Mouse (Mus musculus): ENCODE measurements around the gene Tmem184b. TPM values are rescaled to one million over a fixed set of nuclear protein-coding genes. Genes with fewer than 3 reads are reported as not detected.
A peak's percentile ranks its signal among the peaks of the same experiment; 100 is the strongest.

Tmem184b gene
- total RNA-seq, 2 experiments from 2014 or later: 10.4 to 33.3 TPM

GRCm38 (mm10) chr15:79400134-79400974 lies 3.0 kb downstream of the Tmem184b start:
- peak; percentile 33; the same call in 1 of the 2 replicates for ATAC-seq (ENCODE audit: poor library complexity, severe bottlenecking)

GRCm38 (mm10) chr15:79399231-79400052 lies 3.9 kb downstream of the Tmem184b start:
- no peak for ATAC-seq (ENCODE audit: poor library complexity, severe bottlenecking)

DNA sequence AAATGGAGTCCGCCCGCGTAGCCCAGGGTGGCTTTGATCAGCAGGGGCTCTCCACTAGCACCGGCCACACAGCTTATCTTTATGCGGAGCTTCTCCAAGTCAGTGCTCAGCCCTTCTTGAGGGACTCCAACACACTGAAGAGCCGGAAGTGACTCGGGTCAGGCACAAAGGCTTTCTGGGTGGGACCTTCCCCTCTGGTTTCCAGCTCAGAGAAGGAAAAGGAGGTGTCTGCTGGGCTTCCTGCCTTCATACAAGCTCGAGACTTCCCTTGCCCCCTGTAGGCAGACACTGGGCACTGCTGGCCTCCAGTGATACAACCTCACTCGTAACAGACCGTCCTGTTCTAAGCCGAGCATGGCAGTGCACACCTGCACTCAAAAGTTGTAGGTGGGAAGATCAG lies 6.6 kb downstream of the Tmem184b start:
- ATAC-seq (ENCODE audit: poor library complexity, severe bottlenecking): peak; percentile 66

GRCm38 (mm10) chr15:79395281-79395680 lies 8.1 kb downstream of the Tmem184b start:
- ATAC-seq (ENCODE audit: poor library complexity, severe bottlenecking): no peak

DNA sequence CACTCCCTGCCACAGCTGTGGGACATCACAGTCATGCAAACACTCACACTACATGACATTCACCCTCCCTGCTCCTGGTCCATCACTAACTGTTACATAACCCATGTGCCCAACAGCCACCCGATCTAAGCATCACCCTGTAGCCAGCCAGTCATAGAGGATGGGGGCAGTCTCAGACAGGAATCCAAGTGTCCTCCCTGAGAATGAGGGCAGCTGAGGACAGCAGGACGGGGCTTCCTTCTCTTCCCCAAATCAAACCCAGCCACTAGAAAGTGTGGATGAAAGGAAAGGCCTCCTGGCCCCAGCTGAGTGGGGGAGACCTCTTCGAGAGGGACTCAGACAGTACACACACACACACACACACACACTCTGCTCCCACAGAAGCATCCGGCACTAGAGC lies 8.5 kb downstream of the Tmem184b start:
- no peak for ATAC-seq (ENCODE audit: poor library complexity, severe bottlenecking)

- no peak for ATAC-seq (ENCODE audit: poor library complexity, severe bottlenecking)
Measured at GRCm38 (mm10) chr15:79393101-79393500, 10.3 kb downstream of the Tmem184b start.

DNA sequence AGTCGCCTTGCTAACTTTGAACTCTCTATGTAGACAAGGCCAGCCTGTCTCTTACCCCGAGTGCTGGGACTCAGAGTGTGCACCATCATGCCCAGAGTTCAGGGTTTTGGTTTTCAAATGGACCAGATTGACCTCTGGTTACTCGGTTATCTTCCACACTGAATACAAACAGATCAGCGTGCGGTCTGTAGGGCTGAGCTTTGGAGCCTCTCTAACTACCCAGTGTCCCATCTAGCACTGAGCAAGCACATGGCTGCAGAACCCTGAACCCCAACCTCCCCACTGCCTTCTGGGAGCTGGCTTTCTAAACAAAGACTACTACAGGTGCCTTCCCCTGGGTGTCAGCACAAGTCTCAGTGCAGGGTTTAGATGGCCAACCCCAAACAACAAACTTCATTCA lies 10.8 kb downstream of the Tmem184b start:
- no peak for ATAC-seq (ENCODE audit: poor library complexity, severe bottlenecking)

DNA sequence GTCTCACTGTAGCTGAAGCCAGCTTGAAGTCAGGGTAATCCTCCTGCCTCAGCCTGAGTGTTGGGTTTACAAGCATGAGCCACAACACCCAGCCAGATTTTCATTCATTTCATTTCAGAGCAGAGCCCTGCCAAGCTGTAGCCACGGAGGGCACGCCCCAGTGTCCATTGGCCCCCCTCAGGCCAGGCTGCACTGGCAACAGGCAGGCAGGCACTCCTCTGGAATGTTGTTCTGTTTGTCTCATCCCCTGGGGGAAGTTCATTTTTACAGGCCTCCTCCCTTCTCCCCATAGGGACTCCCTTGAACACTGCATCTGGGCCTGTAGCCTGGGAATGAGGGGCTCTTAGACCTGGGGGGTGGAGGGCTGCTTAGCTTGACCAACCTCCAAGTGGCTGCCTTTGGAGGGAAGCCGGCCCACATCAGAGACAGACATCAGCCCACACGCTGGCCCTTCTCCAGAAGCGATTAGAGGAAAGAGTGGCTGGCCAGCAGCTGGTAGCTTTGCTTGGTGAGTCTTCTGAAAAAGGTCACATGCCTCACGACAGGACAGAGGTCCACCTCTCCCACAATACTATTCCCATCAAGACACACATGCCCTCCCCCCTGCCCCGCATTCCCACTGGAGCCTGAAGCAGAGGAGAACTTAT lies 11.8 kb downstream of the Tmem184b start:
- no peak for ATAC-seq (ENCODE audit: poor library complexity, severe bottlenecking)

DNA sequence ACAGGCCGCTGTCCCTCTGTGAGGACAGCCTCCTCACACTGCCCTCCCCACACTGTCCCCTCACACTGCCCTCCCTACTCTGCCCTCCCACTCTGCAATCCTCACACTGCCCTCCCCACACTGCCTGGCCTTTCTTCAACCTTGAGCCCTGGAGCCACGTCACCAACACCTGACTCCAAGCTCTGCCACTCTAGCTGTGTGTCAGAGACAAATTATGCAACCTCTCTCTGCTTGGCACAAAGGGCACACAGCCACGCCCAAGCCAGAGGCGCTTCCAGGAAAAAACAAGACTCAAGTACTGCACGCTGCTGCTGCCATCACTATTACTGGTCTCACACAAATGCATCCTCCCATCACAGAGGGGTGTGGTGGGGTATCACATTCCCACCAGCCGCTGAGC lies 12.9 kb downstream of the Tmem184b start:
- peak; percentile 89 for ATAC-seq (ENCODE audit: poor library complexity, severe bottlenecking)

GRCm38 (mm10) chr15:79388171-79388570 lies 15.2 kb downstream of the Tmem184b start:
- ATAC-seq (ENCODE audit: poor library complexity, severe bottlenecking): no peak

DNA sequence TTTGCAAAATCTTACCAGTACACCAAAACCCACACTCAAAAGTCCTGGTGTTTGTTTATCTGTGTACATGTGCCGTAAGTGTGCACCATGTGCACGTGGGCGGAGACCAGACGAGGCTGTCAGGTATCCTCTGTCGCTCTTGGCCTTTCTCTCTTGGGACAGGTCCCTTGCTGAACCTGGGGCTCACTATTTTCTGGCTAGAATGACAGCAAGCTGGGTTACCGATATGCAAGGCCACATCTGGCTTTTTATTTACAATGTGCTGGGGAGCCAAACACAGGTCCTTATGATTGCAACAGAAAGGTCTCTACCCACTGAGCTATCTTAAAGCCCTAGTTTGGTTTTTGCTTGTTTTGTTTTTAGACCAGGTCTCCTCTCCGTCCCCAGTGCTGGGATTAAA lies 15.8 kb downstream of the Tmem184b start:
- ATAC-seq (ENCODE audit: poor library complexity, severe bottlenecking): no peak

DNA sequence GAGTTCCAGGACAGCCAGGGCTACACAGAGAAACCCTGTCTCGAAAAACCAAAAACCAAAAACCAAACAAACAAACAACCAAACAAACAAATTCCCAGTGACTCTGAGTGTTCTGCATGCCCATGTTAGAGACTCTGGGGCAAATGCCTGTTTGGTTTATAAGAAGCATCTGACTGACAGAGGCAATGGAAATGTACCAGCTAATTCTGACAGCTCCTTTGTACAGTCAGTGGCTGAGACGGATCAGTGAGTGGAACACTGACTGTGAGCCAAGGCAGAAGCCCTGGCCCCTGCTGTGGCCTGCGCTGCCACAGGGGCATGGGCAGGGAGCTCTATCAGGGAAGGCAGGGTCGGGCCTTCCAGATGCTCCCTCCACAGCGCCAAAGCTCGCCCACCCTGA lies 16.3 kb downstream of the Tmem184b start:
- no peak for ATAC-seq (ENCODE audit: poor library complexity, severe bottlenecking)

DNA sequence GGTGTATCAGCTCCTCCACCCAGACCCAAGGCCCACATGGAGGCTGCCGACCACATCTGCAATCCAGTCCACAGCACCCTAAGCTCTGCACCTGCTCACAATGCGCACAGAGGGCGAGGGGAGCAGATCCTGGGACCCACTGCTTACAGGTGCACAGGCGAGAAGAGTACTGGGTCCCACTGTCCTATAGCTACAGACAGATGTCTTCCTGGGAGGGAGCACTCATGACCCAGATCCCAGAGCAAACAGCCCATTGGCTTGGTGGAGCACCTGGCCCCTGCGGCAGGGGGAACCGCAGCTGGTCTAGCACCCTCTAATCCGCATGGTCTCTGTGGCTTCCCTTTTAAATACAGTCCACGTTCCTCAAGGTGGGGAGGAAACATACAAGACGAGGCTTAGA lies 21.7 kb downstream of the Tmem184b start:
- ATAC-seq (ENCODE audit: poor library complexity, severe bottlenecking): no peak

- ATAC-seq (ENCODE audit: poor library complexity, severe bottlenecking): peak; percentile 86
Measured at GRCm38 (mm10) chr15:79380468-79381444, 22.6 kb downstream of the Tmem184b start.

DNA sequence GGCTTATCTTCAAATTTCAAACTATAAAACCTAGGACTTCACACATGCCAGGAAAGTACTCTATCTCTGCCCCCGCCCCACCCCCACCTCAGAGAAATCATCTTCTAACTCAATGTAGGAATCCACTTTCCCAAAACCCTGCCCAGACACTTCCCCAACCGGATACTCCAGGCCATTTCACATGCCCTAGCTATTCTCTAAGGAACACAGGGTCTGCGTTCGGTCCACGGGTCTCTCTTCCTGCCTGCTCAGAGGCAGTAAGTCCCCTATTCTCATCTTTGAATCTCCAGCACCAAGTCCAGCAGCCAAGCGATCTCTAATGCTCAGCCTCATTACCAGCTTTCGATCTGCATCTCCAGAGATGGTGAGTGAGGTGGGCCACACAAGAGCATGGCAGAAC lies 23.7 kb downstream of the Tmem184b start:
- no peak for ATAC-seq (ENCODE audit: poor library complexity, severe bottlenecking)

DNA sequence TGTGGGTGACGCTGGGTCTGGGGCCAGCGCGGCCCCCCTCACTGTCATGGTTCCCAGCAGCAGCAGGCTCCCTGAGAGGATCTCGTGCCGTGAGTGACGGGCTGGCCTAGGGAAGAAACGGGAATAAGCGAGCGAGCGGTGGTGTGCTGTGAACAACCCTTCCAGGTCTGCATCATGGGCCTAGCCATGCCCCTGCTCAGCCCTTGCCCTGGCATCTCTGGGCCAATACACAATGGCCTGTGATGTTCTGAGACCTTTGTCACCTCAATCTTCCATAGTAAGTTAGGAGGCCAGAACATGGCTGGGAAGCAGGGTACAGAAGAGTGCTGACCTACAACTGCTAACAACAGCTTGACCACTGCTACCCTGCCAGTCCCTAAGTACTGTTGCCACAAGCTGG lies 24.8 kb downstream of the Tmem184b start:
- ATAC-seq (ENCODE audit: poor library complexity, severe bottlenecking): no peak

GRCm38 (mm10) chr15:79377681-79378080 lies 25.7 kb downstream of the Tmem184b start:
- ATAC-seq (ENCODE audit: poor library complexity, severe bottlenecking): no peak

GRCm38 (mm10) chr15:79374760-79375159 lies 28.6 kb downstream of the Tmem184b start:
- no peak for ATAC-seq (ENCODE audit: poor library complexity, severe bottlenecking)

GRCm38 (mm10) chr15:79370281-79370843 lies 33.0 kb downstream of the Tmem184b start:
- no peak for ATAC-seq (ENCODE audit: poor library complexity, severe bottlenecking)
